Mouse (Mus musculus) heart, postnatal 0 days (tissue): Measurements from ENCODE around the gene Txndc11. TPM values are rescaled to one million over a fixed set of nuclear protein-coding genes. Genes with fewer than 3 reads are reported as not detected.

Source experiments
- ATAC-seq: fragments of 200-750 bp; cut with Nextera tagmentation; 2 replicates; pipeline ENCODE4 v1.8.0; 2017; ENCODE audit warnings: low read depth, moderate number of reproducible peaks, moderate library complexity; ENCODE audit not compliant: insufficient read depth
- DNase-seq: peaks from one replicate; pipeline ENCODE4 v3.0.0-alpha.2; 2016; ENCODE audit warnings: low spot score
- H3K27ac ChIP-seq: fragments of 300-500 bp; sonication (generic); 2 replicates; pipeline ENCODE4 v1.5.1; 2014; ENCODE audit warnings: low read depth, mild to moderate bottlenecking
- H3K27me3 ChIP-seq: fragments of 300-500 bp; sonication (generic); 2 replicates; pipeline ENCODE4 v1.6.1; 2014; ENCODE audit warnings: low read length, mixed read lengths; ENCODE audit not compliant: control insufficient read depth, insufficient read depth
- H3K36me3 ChIP-seq: fragments of 300-500 bp; sonication (generic); replicated peaks from 2 replicates; pipeline ENCODE4 v1.6.1; 2014; ENCODE audit warnings: low read length, mixed read lengths; ENCODE audit not compliant: control insufficient read depth, insufficient read depth
- H3K4me1 ChIP-seq: fragments of 300-500 bp; sonication (generic); 2 replicates; pipeline ENCODE4 v1.6.1; 2014; ENCODE audit warnings: antibody characterized with exemption; ENCODE audit not compliant: control insufficient read depth, insufficient read depth
- H3K4me2 ChIP-seq: fragments of 300-500 bp; sonication (generic); 2 replicates; pipeline ENCODE4 v1.6.1; 2014; ENCODE audit warnings: low read depth, mild to moderate bottlenecking, low read length, moderate library complexity
- H3K4me3 ChIP-seq: fragments of 300-500 bp; sonication (generic); 2 replicates; pipeline ENCODE4 v1.5.1; 2014; ENCODE audit warnings: low read depth, low read length
- H3K9ac ChIP-seq: fragments of 300-500 bp; sonication (generic); replicated peaks from 2 replicates; pipeline ENCODE4 v1.6.1; 2014; ENCODE audit warnings: low read depth, low read length, mixed read lengths
- H3K9me3 ChIP-seq: fragments of 300-500 bp; sonication (generic); replicated peaks from 2 replicates; pipeline ENCODE4 v1.6.1; 2016; ENCODE audit warnings: low read length; ENCODE audit not compliant: control insufficient read depth
- CTCF ChIP-seq: IDR thresholded peaks from 2 replicates; pipeline ENCODE4 v1.5.1; 2016; ENCODE audit warnings: antibody characterized with exemption, control low read depth, low read depth
- EP300 ChIP-seq: IDR thresholded peaks from 2 replicates; pipeline ENCODE4 v1.6.1; 2016; ENCODE audit warnings: antibody characterized with exemption, low read depth
- WGBS: fragments of 180-500 bp; shearing (Covaris S2); extraction: QIAGEN DNeasy Blood & Tissue Kit; methylation state at CpG from one replicate; pipeline ENCODE4 v1.1.7; 2014; 5-methylcytosine and 5-hydroxymethylcytosine counted together
- polyA plus RNA-seq: library from polyadenylated mRNA; unstranded; fragments of >200 nt; fragmentation: Nextera tagmentation; extraction: Ambion mirVana; gene quantifications from 2 replicates; pipeline ENCODE4 v1.2.1, GENCODE M21; 2015
- total RNA-seq: library from RNA; depleted of rRNA; stranded (reverse); fragments of >200 nt; gene quantifications from 2 replicates; pipeline ENCODE4 v1.2.3, GENCODE M21; 2014; ENCODE audit warnings: low replicate concordance

Gene Txndc11
- total and polyA plus RNA-seq, 2 experiments from 2014 or later = 24.3 to 55.2 TPM

- H3K36me3 ChIP-seq = no peaks in the 10 kb centered on the region
- H3K27me3 ChIP-seq = no peaks in the 10 kb centered on the region
- ATAC-seq (0 out of 2 replicates have a peak, but pooled peaks have one; percentile 19), DNase-seq (no peak)
- H3K9ac ChIP-seq = no peak overlapping the region
- H3K9me3 ChIP-seq = no peaks in the 10 kb centered on the region
- no peak overlapping the region for H3K4me2 ChIP-seq
- WGBS = 34% methylated on average over 7 of the region's 7 CpGs
- no peak for TF ChIP-seq EP300
- no peak for TF ChIP-seq CTCF
- H3K4me3 ChIP-seq = no peak overlapping the region
- H3K27ac ChIP-seq = peak overlapping the region; percentile 74
- peaks cover 7% of the 10 kb centered on the region; the same call in 1 of the 2 replicates for H3K4me1 ChIP-seq
Measured at GRCm38 (mm10) chr16:11047130-11047529, 87.3 kb downstream of the Txndc11 start.

- H3K36me3 ChIP-seq = no peaks in the 10 kb centered on the region
- peaks cover 7% of the 10 kb centered on the region; the same call in 1 of the 2 replicates for H3K4me1 ChIP-seq
- ATAC-seq (peak; percentile 89), DNase-seq (peak; percentile 85)
- H3K9ac ChIP-seq = no peak overlapping the region
- H3K27me3 ChIP-seq = no peaks in the 10 kb centered on the region
- H3K4me2 ChIP-seq = no peak overlapping the region
- H3K4me3 ChIP-seq = no peak overlapping the region
- peak; percentile 80 for TF ChIP-seq EP300
- no peak for TF ChIP-seq CTCF
- 55% methylated on average over 7 of the region's 7 CpGs for WGBS
- H3K27ac ChIP-seq = peak overlapping the region; percentile 74
- no peaks in the 10 kb centered on the region for H3K9me3 ChIP-seq
Measured at GRCm38 (mm10) chr16:11046437-11046836, 88.0 kb downstream of the Txndc11 start.

GRCm38 (mm10) chr16:11043239-11043638 is 91.2 kb downstream of the Txndc11 start:
- no peak for TF ChIP-seq EP300
- TF ChIP-seq CTCF = no peak
- no peak overlapping the region for H3K9ac ChIP-seq
- WGBS = 67% methylated on average over 5 of the region's 5 CpGs
- H3K9me3 ChIP-seq = no peaks in the 10 kb centered on the region
- H3K4me2 ChIP-seq = no peak overlapping the region
- H3K36me3 ChIP-seq = no peaks in the 10 kb centered on the region
- DNase-seq (no peak), ATAC-seq (no peak)
- H3K27me3 ChIP-seq = no peaks in the 10 kb centered on the region
- peaks cover 7% of the 10 kb centered on the region; the same call in 1 of the 2 replicates for H3K4me1 ChIP-seq
- no peak overlapping the region for H3K4me3 ChIP-seq
- no peak overlapping the region for H3K27ac ChIP-seq

GRCm38 (mm10) chr16:11040603-11041002 is 93.8 kb downstream of the Txndc11 start:
- Histone ChIP-seq H3K36me3 (no peaks in the 10 kb centered on the region), H3K4me3 (no peak overlapping the region), H3K9ac (no peak overlapping the region), H3K27ac (no peak overlapping the region), H3K27me3 (0 out of 2 replicates have a peak, but pooled peaks cover 6% of the 10 kb centered on the region), H3K4me2 (no peak overlapping the region), H3K9me3 (no peaks in the 10 kb centered on the region), H3K4me1 (no peaks in the 10 kb centered on the region)
- DNase-seq (no peak), ATAC-seq (no peak)
- no peak for TF ChIP-seq EP300
- TF ChIP-seq CTCF = no peak
- 87% methylated on average over 2 of the region's 2 CpGs for WGBS

- H3K4me2 ChIP-seq = no peak overlapping the region
- H3K27me3 ChIP-seq = 0 out of 2 replicates have a peak, but pooled peaks cover 6% of the 10 kb centered on the region
- no peak overlapping the region for H3K4me3 ChIP-seq
- TF ChIP-seq EP300 = no peak
- TF ChIP-seq CTCF = peak; percentile 96
- H3K27ac ChIP-seq = no peak overlapping the region
- H3K4me1 ChIP-seq = no peaks in the 10 kb centered on the region
- ATAC-seq (peak; percentile 73), DNase-seq (peak; percentile 71)
- no peaks in the 10 kb centered on the region for H3K9me3 ChIP-seq
- no peaks in the 10 kb centered on the region for H3K36me3 ChIP-seq
- 21% methylated on average over 15 of the region's 15 CpGs for WGBS
- H3K9ac ChIP-seq = no peak overlapping the region
Measured at GRCm38 (mm10) chr16:11035790-11036431, 98.5 kb downstream of the Txndc11 start.

GRCm38 (mm10) chr16:11035273-11035672 is 99.2 kb downstream of the Txndc11 start:
- TF ChIP-seq EP300 (no peak), CTCF (no peak)
- ATAC-seq (no peak), DNase-seq (no peak)
- no peak overlapping the region for H3K9ac ChIP-seq
- no peak overlapping the region for H3K4me3 ChIP-seq
- H3K27ac ChIP-seq = no peak overlapping the region
- H3K4me2 ChIP-seq = no peak overlapping the region
- 0 out of 2 replicates have a peak, but pooled peaks cover 6% of the 10 kb centered on the region for H3K27me3 ChIP-seq
- WGBS = 81% methylated on average over 9 of the region's 9 CpGs
- H3K36me3 ChIP-seq = no peaks in the 10 kb centered on the region
- H3K4me1 ChIP-seq = no peaks in the 10 kb centered on the region
- no peaks in the 10 kb centered on the region for H3K9me3 ChIP-seq
